Mouse (Mus musculus) spleen, postnatal 10 days (tissue): ENCODE measurements around the gene Olfr721-ps1.

Experiments used
- DNase-seq, 2 experiments: peaks; one replicate each; pipeline ENCODE4 v3.0.0; 2021 to 2022; ENCODE audit warnings: low spot score in 2 of 2

Gene Olfr721-ps1

DNA sequence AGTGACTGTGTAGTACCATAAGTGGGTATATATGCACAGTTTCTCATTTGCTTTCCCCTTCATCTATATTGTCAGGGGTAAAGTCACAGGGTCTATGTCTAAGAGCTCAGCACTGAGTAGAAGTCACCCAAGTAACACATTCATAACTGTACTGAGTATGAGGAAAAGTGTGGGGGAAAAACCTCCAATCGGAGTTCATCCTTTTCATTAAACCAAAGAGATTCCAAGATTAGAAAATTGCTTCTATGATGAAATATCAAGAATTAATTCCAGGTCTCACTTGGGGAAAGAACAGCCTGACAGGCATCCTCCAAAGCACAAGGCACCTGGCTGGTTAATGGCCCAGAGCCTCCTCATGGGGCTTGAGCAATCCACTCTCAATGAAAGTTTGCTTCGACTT lies at the start of gene Olfr721-ps1:
Gene Olfr721-ps1, plus strand, starts transcription at position 301 of the 400 bp plus-strand sequence.
- no peak for DNase-seq

GRCm38 (mm10) chr14:14351721-14352590 lies 49.1 kb upstream of the Olfr721-ps1 start:
- DNase-seq: peak in 1 of 2 experiments; percentile 24

DNA sequence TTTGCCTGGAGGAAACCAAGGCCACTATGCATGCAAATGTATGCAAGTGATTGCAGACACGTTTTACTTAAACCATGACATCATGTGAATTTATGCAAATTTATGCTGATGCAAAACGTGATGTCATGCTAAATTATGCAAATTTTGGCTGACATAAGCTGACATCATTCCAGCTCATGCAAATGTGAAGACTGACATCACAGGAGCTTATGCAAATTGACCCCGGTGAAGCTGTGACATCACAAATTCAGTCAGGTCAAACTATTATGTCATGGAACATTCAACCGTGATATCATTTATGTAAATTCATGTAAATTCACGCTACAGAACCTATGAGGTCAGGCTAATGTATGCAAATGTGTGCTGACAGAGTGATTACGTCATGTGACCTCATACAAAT lies 48.5 kb upstream of the Olfr721-ps1 start:
- DNase-seq: no peak

- no peak for DNase-seq
Measured at GRCm38 (mm10) chr14:14353081-14353732, 47.9 kb upstream of the Olfr721-ps1 start.

GRCm38 (mm10) chr14:14353740-14354510 lies 47.2 kb upstream of the Olfr721-ps1 start:
- DNase-seq: no peak

- peak in 1 of 2 experiments; percentile 15 for DNase-seq
Measured at GRCm38 (mm10) chr14:14354511-14355359, 46.4 kb upstream of the Olfr721-ps1 start.

GRCm38 (mm10) chr14:14355360-14355646 lies 45.8 kb upstream of the Olfr721-ps1 start:
- no peak for DNase-seq

GRCm38 (mm10) chr14:14395535-14395934 lies 5.6 kb upstream of the Olfr721-ps1 start:
- no peak for DNase-seq

DNA sequence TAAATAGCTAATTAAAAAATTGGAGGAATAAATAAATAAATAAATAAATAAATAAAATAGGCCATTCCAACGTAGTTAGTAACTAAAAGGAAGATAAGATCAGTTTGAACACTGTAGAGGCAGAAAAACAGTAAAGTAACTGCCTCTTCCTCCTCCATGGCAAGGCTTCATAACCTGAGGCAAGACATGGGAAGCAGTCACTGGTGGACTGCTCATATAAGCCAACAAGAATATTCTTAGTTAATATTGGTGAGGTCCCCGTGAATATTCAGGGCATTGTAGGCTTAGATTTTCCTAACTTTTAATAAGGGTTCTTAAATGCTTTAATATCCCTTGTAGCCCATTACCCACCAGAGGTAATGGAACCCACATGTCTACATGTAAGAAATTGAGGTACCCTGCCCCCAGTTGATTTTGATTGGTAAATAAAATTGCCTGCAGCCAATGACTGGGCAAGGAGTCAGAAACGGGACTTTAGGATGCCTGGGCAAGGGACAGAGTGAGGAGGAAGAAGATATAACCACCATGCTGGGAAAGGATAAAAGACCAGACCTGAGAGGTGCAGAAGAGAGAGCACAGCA lies 35.1 kb downstream of the Olfr721-ps1 start:
- DNase-seq: no peak
